Mouse (Mus musculus) lung, postnatal 0 days (tissue): ENCODE measurements around the gene Gm26741.

ENCODE experiments used
- CTCF ChIP-seq: IDR thresholded peaks from 2 replicates; pipeline ENCODE4 v1.5.1; 2016; ENCODE audit warnings: antibody characterized with exemption, mild to moderate bottlenecking
- EP300 ChIP-seq: IDR thresholded peaks from 2 replicates; pipeline ENCODE4 v1.6.1; 2016; ENCODE audit warnings: antibody characterized with exemption, mild to moderate bottlenecking, control low read depth

- no peak for TF ChIP-seq CTCF
- TF ChIP-seq EP300: no peak
Measured at GRCm38 (mm10) chr10:52388922-52389430, 30.4 kb downstream of the Gm26741 start, which contains the start of gene Nepn.
